Mouse (Mus musculus): ENCODE measurements at regions not wholly inside any gene's neighbourhood (a gene's known extent, or its start where the extent isn't known, plus 50 kb on each side); places are given as distances from the start of the nearest gene placed in this dataset.

GRCm38 (mm10) chr13:57170180-57170579 lies 274.4 kb upstream of the Trpc7 start:
- no peak overlapping the region for H3K9ac ChIP-seq
- H3K4me2 ChIP-seq: no peak overlapping the region
- no peak overlapping the region for H3K4me3 ChIP-seq
- ATAC-seq (ENCODE audit: borderline replicate concordance, extremely low read depth, low FRiP score, low TSS enrichment): no peak
- no peaks in the 10 kb centered on the region for H3K9me3 ChIP-seq
- no peaks in the 10 kb centered on the region for H3K27me3 ChIP-seq
- H3K36me3 ChIP-seq: no peaks in the 10 kb centered on the region
- no peaks in the 10 kb centered on the region for H3K4me1 ChIP-seq
- H3K27ac ChIP-seq: no peak overlapping the region
- WGBS: 64% methylated on average over 3 of the region's 3 CpGs

- no peak for ATAC-seq (ENCODE audit: borderline replicate concordance, extremely low read depth, low FRiP score, low TSS enrichment)
- Histone ChIP-seq H3K27me3 (no peaks in the 10 kb centered on the region), H3K9me3 (no peaks in the 10 kb centered on the region), H3K4me1 (no peaks in the 10 kb centered on the region), H3K9ac (no peak overlapping the region), H3K27ac (no peak overlapping the region), H3K4me3 (no peak overlapping the region), H3K36me3 (no peaks in the 10 kb centered on the region), H3K4me2 (no peak overlapping the region)
- WGBS: 80% methylated on average over 2 of the region's 2 CpGs
Observed at GRCm38 (mm10) chr13:57169621-57170020, 273.8 kb upstream of the Trpc7 start.

- Histone ChIP-seq H3K9ac (no peak overlapping the region), H3K4me3 (no peak overlapping the region), H3K9me3 (no peaks in the 10 kb centered on the region), H3K27ac (no peak overlapping the region), H3K4me1 (no peaks in the 10 kb centered on the region), H3K36me3 (no peaks in the 10 kb centered on the region), H3K4me2 (no peak overlapping the region), H3K27me3 (no peaks in the 10 kb centered on the region)
- no peak for ATAC-seq (ENCODE audit: borderline replicate concordance, extremely low read depth, low FRiP score, low TSS enrichment)
- 87% methylated on average over 2 of the region's 2 CpGs for WGBS
Observed at GRCm38 (mm10) chr13:57165367-57165766, 269.6 kb upstream of the Trpc7 start.

GRCm38 (mm10) chr13:57152787-57153186 lies 257.0 kb upstream of the Trpc7 start:
- H3K4me3 ChIP-seq: no peak overlapping the region
- H3K9me3 ChIP-seq: no peaks in the 10 kb centered on the region
- H3K27me3 ChIP-seq: no peaks in the 10 kb centered on the region
- no peak overlapping the region for H3K27ac ChIP-seq
- H3K4me1 ChIP-seq: no peaks in the 10 kb centered on the region
- H3K9ac ChIP-seq: no peak overlapping the region
- no peak overlapping the region for H3K4me2 ChIP-seq
- 68% methylated on average over 5 of the region's 5 CpGs for WGBS
- ATAC-seq (ENCODE audit: borderline replicate concordance, extremely low read depth, low FRiP score, low TSS enrichment): no peak
- no peaks in the 10 kb centered on the region for H3K36me3 ChIP-seq

- H3K4me2 ChIP-seq: no peak overlapping the region
- no peak overlapping the region for H3K27ac ChIP-seq
- H3K9me3 ChIP-seq: no peaks in the 10 kb centered on the region
- H3K4me1 ChIP-seq: 0 out of 2 replicates have a peak, but pooled peaks cover 4% of the 10 kb centered on the region
- no peaks in the 10 kb centered on the region for H3K27me3 ChIP-seq
- WGBS: 37% methylated on average over 2 of the region's 2 CpGs
- no peak overlapping the region for H3K9ac ChIP-seq
- no peak overlapping the region for H3K4me3 ChIP-seq
- no peak for ATAC-seq (ENCODE audit: borderline replicate concordance, extremely low read depth, low FRiP score, low TSS enrichment)
- H3K36me3 ChIP-seq: no peaks in the 10 kb centered on the region
Observed at GRCm38 (mm10) chr13:57147623-57148022, 251.8 kb upstream of the Trpc7 start.

GRCm38 (mm10) chr13:57146708-57147107 lies 250.9 kb upstream of the Trpc7 start:
- H3K4me2 ChIP-seq: no peak overlapping the region
- no peak overlapping the region for H3K9ac ChIP-seq
- no peak overlapping the region for H3K27ac ChIP-seq
- H3K9me3 ChIP-seq: no peaks in the 10 kb centered on the region
- ATAC-seq (ENCODE audit: borderline replicate concordance, extremely low read depth, low FRiP score, low TSS enrichment): no peak
- no peak overlapping the region for H3K4me3 ChIP-seq
- no peaks in the 10 kb centered on the region for H3K27me3 ChIP-seq
- 0 out of 2 replicates have a peak, but pooled peaks cover 4% of the 10 kb centered on the region for H3K4me1 ChIP-seq
- H3K36me3 ChIP-seq: no peaks in the 10 kb centered on the region
- 45% methylated on average over 4 of the region's 4 CpGs for WGBS

GRCm38 (mm10) chr13:57145782-57146181 lies 250.0 kb upstream of the Trpc7 start:
- H3K36me3 ChIP-seq: no peaks in the 10 kb centered on the region
- WGBS: 65% methylated on average over 2 of the region's 2 CpGs
- no peak for ATAC-seq (ENCODE audit: borderline replicate concordance, extremely low read depth, low FRiP score, low TSS enrichment)

GRCm38 (mm10) chr13:57142851-57143250 lies 247.1 kb upstream of the Trpc7 start:
- Histone ChIP-seq H3K4me2 (no peak overlapping the region), H3K4me1 (0 out of 2 replicates have a peak, but pooled peaks cover 4% of the 10 kb centered on the region), H3K4me3 (no peak overlapping the region), H3K9me3 (no peaks in the 10 kb centered on the region), H3K9ac (no peak overlapping the region), H3K27me3 (no peaks in the 10 kb centered on the region), H3K36me3 (no peaks in the 10 kb centered on the region), H3K27ac (no peak overlapping the region)
- ATAC-seq (ENCODE audit: borderline replicate concordance, extremely low read depth, low FRiP score, low TSS enrichment): no peak
- WGBS: 35% methylated on average over 5 of the region's 5 CpGs

More at GRCm38 (mm10) chr13:57145782-57146181, 250.0 kb upstream of the Trpc7 start:
- Histone ChIP-seq H3K27ac (no peak overlapping the region), H3K27me3 (no peaks in the 10 kb centered on the region), H3K4me1 (0 out of 2 replicates have a peak, but pooled peaks cover 4% of the 10 kb centered on the region), H3K4me2 (no peak overlapping the region), H3K9me3 (no peaks in the 10 kb centered on the region), H3K9ac (no peak overlapping the region), H3K4me3 (no peak overlapping the region)

- no peak overlapping the region for H3K4me2 ChIP-seq
- H3K36me3 ChIP-seq: no peaks in the 10 kb centered on the region
- H3K27me3 ChIP-seq: no peaks in the 10 kb centered on the region
- no peak overlapping the region for H3K9ac ChIP-seq
- H3K27ac ChIP-seq: no peak overlapping the region
- 0 out of 2 replicates have a peak, but pooled peaks cover 3% of the 10 kb centered on the region for H3K4me1 ChIP-seq
- whole genome bisulfite sequencing: 9% methylated on average over 2 of the region's 2 CpGs
- H3K4me3 ChIP-seq: no peak overlapping the region
- H3K9me3 ChIP-seq: no peaks in the 10 kb centered on the region
- ATAC-seq (ENCODE audit: borderline replicate concordance, extremely low read depth, low FRiP score, low TSS enrichment): no peak
Observed at GRCm38 (mm10) chr13:57142441-57142840, 246.6 kb upstream of the Trpc7 start.

GRCm38 (mm10) chr13:57115936-57116335 lies 220.1 kb upstream of the Trpc7 start:
- Histone ChIP-seq H3K27ac (no peak overlapping the region), H3K4me2 (no peak overlapping the region), H3K9ac (no peak overlapping the region), H3K4me1 (no peaks in the 10 kb centered on the region), H3K4me3 (no peak overlapping the region), H3K36me3 (no peaks in the 10 kb centered on the region), H3K27me3 (no peaks in the 10 kb centered on the region), H3K9me3 (no peaks in the 10 kb centered on the region)
- WGBS: 57% methylated on average over 9 of the region's 9 CpGs
- no peak for ATAC-seq (ENCODE audit: borderline replicate concordance, extremely low read depth, low FRiP score, low TSS enrichment)

GRCm38 (mm10) chr13:57107956-57108355 lies 212.2 kb upstream of the Trpc7 start:
- H3K4me3 ChIP-seq: no peak overlapping the region
- H3K9ac ChIP-seq: no peak overlapping the region
- no peak overlapping the region for H3K27ac ChIP-seq
- no peak for ATAC-seq (ENCODE audit: borderline replicate concordance, extremely low read depth, low FRiP score, low TSS enrichment)
- no peak overlapping the region for H3K4me2 ChIP-seq
- H3K27me3 ChIP-seq: 0 out of 2 replicates have a peak, but pooled peaks cover 2% of the 10 kb centered on the region
- no peaks in the 10 kb centered on the region for H3K4me1 ChIP-seq
- H3K9me3 ChIP-seq: no peaks in the 10 kb centered on the region
- H3K36me3 ChIP-seq: no peaks in the 10 kb centered on the region
- WGBS: 21% methylated on average over 12 of the region's 12 CpGs

GRCm38 (mm10) chr13:57099601-57100000 lies 203.8 kb upstream of the Trpc7 start:
- no peak for ATAC-seq (ENCODE audit: borderline replicate concordance, extremely low read depth, low FRiP score, low TSS enrichment)
- no peaks in the 10 kb centered on the region for H3K4me1 ChIP-seq
- H3K9ac ChIP-seq: no peak overlapping the region
- WGBS: 82% methylated on average over 7 of the region's 7 CpGs
- H3K4me2 ChIP-seq: no peak overlapping the region
- no peaks in the 10 kb centered on the region for H3K27me3 ChIP-seq
- H3K36me3 ChIP-seq: no peaks in the 10 kb centered on the region
- no peak overlapping the region for H3K4me3 ChIP-seq
- no peaks in the 10 kb centered on the region for H3K9me3 ChIP-seq
- H3K27ac ChIP-seq: no peak overlapping the region

- no peak overlapping the region for H3K4me3 ChIP-seq
- H3K36me3 ChIP-seq: no peaks in the 10 kb centered on the region
- no peak overlapping the region for H3K27ac ChIP-seq
- no peak overlapping the region for H3K9ac ChIP-seq
- no peaks in the 10 kb centered on the region for H3K27me3 ChIP-seq
- H3K9me3 ChIP-seq: no peaks in the 10 kb centered on the region
- no peak for ATAC-seq (ENCODE audit: borderline replicate concordance, extremely low read depth, low FRiP score, low TSS enrichment)
- 93% methylated on average over 8 of the region's 8 CpGs for WGBS
- no peaks in the 10 kb centered on the region for H3K4me1 ChIP-seq
- H3K4me2 ChIP-seq: no peak overlapping the region
Observed at GRCm38 (mm10) chr13:57091886-57092285, 196.1 kb upstream of the Trpc7 start.

Measured in lung, embryonic 15.5 days (tissue).